Mouse (Mus musculus): Measurements from ENCODE around the gene Uchl4. TPM values are rescaled to one million over a fixed set of nuclear protein-coding genes. Genes with fewer than 3 reads are reported as not detected.

Uchl4 gene
- polyA plus RNA-seq (2014; fragmentation: Illumina TruSeq; extraction: RNeasy Lipid Tissue Mini Kit (QIAGEN cat#74804); ENCODE audit: low read depth, low replicate concordance), result not detected

DNA sequence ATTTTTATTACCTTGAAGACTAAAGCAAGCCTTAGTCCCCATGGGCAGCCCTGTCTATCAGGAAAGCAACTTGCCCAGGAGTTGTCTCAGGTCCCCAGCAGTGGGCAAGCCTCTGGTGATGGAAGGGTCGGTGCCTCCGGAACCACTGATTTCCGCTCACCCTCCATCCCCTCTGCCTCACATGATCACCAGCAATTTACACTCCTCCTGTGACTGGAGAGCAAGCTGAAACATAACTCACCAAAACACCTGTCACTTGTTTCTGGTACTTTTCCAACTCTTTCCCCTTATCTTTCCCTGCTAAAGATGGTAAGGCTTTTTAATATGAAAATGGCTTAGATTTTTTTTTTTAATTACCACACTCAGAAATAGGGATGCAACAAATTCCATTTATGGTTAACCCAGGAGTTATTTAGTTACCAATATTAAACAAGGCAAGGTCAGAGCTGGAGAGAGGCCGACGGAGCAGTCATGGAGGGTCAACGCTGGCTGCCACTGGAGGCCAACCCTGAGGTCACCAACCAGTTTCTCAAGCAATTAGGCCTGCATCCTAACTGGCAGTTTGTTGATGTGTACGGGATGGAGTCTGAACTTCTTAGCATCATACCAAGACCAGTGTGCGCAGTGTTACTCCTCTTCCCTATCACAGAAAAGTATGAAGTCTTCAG lies at the start of gene Uchl4:
Gene Uchl4, plus strand, starts transcription at position 434 of the 668 bp plus-strand sequence.

GRCm38 (mm10) chr9:64253021-64253904 lies 18.3 kb downstream of the Uchl4 start, which contains the start of gene Map2k1:
Gene Map2k1 (minus strand): TSS chr9:64253631.

GRCm38 (mm10) chr9:64281105-64281780 lies 46.2 kb downstream of the Uchl4 start, which contains the start of gene Tipin:
Gene Tipin (plus strand): TSS chr9:64281581.

Other genes with a start within 250 kb of the Uchl4 start
- gene Smad6, start 213.1 kb upstream of the Uchl4 start, polyA plus RNA-seq (2014; fragmentation: Illumina TruSeq; extraction: RNeasy Lipid Tissue Mini Kit (QIAGEN cat#74804); ENCODE audit: low read depth, low replicate concordance), result 1.5 TPM
- gene Lctl, start 118.1 kb upstream of the Uchl4 start, polyA plus RNA-seq (2014; fragmentation: Illumina TruSeq; extraction: RNeasy Lipid Tissue Mini Kit (QIAGEN cat#74804); ENCODE audit: low read depth, low replicate concordance), result not detected
- 1.4 TPM for gene Zwilch, start 62.1 kb upstream of the Uchl4 start, polyA plus RNA-seq (2014; fragmentation: Illumina TruSeq; extraction: RNeasy Lipid Tissue Mini Kit (QIAGEN cat#74804); ENCODE audit: low read depth, low replicate concordance)
- 302 TPM for gene Rpl4, start 61.8 kb upstream of the Uchl4 start, polyA plus RNA-seq (2014; fragmentation: Illumina TruSeq; extraction: RNeasy Lipid Tissue Mini Kit (QIAGEN cat#74804); ENCODE audit: low read depth, low replicate concordance)
- 32.5 TPM for gene Snapc5, start 55.9 kb upstream of the Uchl4 start, polyA plus RNA-seq (2014; fragmentation: Illumina TruSeq; extraction: RNeasy Lipid Tissue Mini Kit (QIAGEN cat#74804); ENCODE audit: low read depth, low replicate concordance)
- 32.2 TPM for gene Map2k1, start 18.4 kb downstream of the Uchl4 start, polyA plus RNA-seq (2014; fragmentation: Illumina TruSeq; extraction: RNeasy Lipid Tissue Mini Kit (QIAGEN cat#74804); ENCODE audit: low read depth, low replicate concordance)
- gene Tipin, start 46.4 kb downstream of the Uchl4 start, polyA plus RNA-seq (2014; fragmentation: Illumina TruSeq; extraction: RNeasy Lipid Tissue Mini Kit (QIAGEN cat#74804); ENCODE audit: low read depth, low replicate concordance), result 14.3 TPM
- gene Dis3l, start 106.1 kb downstream of the Uchl4 start, polyA plus RNA-seq (2014; fragmentation: Illumina TruSeq; extraction: RNeasy Lipid Tissue Mini Kit (QIAGEN cat#74804); ENCODE audit: low read depth, low replicate concordance), result 10.1 TPM
- not detected for gene Megf11, start 150.4 kb downstream of the Uchl4 start, polyA plus RNA-seq (2014; fragmentation: Illumina TruSeq; extraction: RNeasy Lipid Tissue Mini Kit (QIAGEN cat#74804); ENCODE audit: low read depth, low replicate concordance)